Mouse (Mus musculus) left cerebral cortex, adult 9 months (tissue): ENCODE measurements around the gene Zfp655.
"Not testable (repeated sequence)": the region's sequence is repeated elsewhere in the genome, so short reads cannot be mapped to it uniquely, and the experiment has no call there.

Experiments used
- DNase-seq, 2 experiments: peaks; one replicate each; pipeline ENCODE4 v3.0.0; 2022; ENCODE audit warnings: low spot score in 2 of 2

Zfp655 gene

DNA sequence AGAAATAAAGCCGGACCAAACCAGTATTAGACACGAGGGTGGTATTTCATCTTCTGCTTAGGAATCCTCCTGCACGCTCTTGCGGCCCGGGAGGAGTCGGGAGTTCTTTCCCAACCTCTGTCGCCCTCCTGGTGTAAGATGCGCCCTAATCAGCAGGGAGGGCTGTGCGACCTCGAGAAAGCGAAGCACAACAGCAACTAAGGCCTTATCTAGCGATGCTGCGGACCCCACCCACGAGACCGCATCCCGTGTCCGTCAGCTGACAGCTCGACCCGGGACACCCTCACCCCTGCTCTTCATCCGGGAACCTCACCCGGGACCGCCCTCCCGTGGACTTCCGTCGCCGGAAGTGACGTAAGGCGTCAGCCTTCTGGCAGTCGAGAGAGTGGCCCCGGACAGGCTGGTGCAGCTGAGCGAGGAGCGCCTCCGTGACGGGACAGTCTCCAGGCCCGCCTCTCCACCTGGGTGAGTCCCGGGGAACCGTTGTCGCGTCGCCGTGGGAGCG, at the start of gene Zfp655:
Gene Zfp655 (plus strand): TSS at position 349 of the 505 bp plus-strand sequence.
- DNase-seq, result peak; percentile 94 to 97

DNA sequence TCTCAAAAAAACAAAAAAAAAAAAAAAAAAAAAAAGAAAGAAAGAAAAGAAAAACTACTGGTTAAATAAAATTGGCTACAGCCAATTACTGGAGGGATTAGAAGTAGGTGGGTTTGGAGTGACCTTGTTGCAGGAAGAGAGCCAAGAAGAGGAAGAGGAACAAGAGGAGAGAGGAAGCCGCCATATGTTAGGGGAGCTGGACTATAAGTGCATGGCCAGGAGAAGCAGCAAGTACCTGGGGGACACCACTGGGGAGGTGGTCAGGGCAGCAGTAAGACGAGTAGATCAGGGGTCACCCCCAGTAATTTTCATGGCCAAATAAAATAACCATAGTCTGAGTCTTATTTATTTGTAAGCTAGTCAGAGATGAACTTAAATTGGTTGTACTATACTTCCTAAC, 46.3 kb upstream of the Zfp655 start:
- DNase-seq, result no peak

DNA sequence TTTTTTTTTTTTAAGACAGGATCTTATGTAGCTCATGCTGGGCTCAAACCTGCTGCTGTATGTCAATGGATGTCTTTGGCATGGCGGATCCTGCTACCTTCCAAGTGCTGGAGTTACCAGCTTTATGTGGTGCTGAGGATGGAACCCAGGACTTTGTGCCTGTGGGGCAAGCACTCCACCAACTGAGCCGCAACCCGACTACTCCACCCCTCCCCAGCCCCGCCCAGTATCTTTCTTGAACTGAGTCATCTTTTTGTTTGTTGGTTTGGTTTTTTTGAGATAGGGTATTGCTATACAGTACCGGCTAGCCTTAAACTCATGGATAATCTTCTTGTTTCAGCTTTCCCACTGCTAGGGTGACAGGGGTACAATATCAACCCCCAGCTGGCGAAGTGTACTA, 42.1 kb upstream of the Zfp655 start:
- DNase-seq, result no peak

DNA sequence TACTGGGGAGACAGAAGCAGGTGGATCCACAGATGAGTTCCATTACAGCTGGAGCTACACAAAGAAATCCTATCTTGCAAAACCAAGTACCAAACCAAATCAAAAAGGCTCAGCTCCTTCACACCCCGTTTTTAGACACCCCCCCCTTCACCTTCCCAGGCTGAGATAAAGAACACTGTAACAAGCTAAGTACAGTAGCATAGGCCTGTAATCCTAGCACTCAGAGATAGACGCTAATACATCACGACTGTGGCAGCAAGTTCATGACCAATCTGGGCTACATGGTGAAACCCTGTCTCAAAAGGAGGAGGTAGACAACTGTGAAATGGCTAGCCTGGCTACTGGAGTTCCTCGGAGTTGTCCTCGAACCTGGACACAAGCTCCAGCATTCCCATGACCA, 41.1 kb upstream of the Zfp655 start:
- DNase-seq, result no peak

DNA sequence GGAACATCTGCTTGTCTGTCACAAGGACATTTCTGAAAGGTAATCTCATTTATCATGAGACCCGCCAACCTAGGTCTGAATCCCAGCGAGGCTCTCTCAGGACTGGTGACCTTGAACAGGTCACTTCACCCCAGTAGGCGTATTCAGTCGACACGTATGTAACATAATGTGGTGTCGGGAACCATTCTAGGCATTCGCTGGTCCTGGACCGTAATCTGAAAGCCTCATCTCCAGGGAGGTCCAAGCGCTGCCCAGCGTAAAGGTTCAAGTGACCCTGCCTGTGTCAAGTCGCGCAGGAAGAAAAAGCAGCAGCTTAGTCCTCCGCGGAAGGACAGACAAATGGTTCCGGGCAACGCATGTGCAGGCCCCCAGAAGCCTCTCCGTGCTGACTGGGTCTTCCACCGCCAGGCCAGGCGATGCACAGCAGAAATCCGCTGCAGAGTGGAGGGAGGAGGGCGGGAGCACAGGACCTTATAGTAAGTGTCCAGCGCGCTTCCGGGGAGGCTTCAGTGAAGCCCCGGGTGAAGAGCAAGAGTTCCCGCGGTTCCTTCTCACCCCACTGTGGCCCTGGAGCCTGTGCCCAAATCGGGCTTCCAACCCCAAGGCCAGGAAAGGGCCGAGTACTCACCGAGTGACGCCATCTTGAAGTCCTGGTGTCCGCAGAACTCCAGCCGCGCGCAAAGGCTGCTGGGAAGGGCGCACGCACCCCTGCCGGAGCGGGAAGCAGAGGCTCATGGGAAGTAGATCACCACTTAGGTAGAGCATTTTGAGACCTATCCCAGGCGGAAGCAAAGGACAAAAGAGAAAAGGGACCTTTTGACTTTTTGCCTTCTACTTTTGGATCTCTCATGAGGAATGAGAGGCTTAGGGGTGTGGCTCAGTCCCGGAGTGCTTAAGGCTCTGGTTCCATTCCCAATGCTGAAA, 40.4 kb upstream of the Zfp655 start:
- DNase-seq, result peak; percentile 76 to 93

DNA sequence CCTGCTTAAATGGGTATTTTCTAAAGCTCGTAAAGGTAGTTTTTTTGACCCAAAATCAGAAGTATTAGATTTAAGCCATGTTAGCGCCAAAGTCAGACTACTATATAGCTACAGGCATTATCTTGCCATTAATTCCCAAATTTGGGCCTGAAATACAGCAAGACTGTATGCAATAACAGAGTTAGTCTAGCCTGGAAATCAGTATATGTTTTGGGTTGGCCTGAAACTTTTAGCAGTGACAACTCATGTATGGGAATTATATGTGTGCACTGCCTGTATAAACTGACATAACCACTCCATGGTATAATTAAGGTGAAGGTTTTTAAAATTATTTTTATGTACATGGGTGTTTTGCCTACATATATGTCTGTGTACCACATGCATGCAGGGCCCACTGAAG, 39.6 kb upstream of the Zfp655 start, which contains the start of gene Atp5j2:
Gene Atp5j2 (minus strand): TSS at position 101 of the 400 bp plus-strand sequence.
- no peak for DNase-seq

DNA sequence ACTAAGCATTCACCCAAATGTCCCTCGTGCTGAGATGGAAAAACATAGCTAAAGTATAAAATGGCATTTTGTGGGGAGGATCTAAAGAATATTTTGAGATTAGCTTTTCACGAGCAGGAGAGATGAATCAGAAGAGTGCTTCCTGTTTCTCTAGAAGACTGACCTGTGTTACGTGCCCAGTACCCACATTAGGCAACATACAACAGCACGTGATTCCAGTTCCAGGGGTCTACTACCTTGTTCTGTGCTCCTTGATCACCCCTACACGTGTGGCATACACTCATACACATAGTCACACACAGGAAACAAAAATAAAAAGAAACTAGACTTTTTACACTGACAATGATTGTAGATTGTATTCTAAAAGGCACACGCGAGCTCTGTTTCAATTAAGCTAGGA, 31.1 kb upstream of the Zfp655 start:
- no peak for DNase-seq

DNA sequence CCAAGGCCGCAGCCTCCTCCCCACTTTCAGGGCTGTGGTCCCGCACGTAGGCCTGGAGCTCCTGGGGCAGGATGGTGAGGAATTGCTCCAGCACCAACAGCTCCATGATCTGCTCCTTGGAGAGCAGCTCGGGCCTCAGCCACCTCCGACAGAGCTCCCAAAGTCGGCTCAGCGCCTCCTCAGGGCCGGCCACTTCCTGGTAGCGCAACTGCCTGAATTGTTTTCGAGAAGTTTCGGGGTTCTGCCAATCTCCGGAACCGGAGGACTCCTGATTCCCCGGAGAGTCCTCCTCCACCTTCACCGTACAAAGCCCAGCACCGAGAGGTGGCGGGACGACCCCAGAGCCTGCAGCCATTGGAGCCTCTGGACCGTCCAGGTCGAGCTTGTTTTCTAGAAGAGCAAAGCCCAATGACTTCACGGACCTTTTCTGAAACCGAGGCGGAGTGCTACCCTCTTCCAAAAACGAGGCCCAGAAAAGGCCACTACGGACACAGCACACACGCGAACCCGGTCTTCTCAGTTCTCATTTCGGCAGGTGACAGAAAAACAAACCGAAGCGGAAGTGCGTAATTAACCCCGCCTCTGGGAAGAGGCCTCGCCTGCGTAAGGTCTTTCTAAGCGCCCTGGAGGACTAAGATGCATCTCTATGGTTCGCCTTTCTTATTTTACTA, 30.1 kb upstream of the Zfp655 start, which contains the start of gene Zkscan14:
Gene Zkscan14 (minus strand): TSS at position 548 of the 671 bp plus-strand sequence.
- peak in 1 of 2 experiments; percentile 69 for DNase-seq

DNA sequence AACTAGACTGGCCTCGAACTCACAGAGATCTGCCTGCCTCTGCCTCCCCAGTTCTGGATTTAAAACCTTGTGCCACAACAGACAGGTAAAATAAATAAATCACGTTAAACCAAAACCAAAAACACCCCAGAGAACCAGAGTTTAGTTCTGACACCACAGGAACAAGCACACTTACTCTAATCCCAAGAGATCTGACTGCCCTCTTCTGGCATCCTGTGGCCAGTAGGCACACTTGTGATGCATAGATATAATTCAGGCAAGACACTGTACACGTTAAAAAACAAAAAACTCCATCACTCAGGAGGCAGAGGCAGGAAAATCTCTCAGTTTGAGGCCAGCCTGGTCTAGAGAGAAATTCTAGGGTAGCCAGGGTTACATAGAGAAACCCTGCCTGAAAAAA, 29.1 kb upstream of the Zfp655 start:
- no peak for DNase-seq

DNA sequence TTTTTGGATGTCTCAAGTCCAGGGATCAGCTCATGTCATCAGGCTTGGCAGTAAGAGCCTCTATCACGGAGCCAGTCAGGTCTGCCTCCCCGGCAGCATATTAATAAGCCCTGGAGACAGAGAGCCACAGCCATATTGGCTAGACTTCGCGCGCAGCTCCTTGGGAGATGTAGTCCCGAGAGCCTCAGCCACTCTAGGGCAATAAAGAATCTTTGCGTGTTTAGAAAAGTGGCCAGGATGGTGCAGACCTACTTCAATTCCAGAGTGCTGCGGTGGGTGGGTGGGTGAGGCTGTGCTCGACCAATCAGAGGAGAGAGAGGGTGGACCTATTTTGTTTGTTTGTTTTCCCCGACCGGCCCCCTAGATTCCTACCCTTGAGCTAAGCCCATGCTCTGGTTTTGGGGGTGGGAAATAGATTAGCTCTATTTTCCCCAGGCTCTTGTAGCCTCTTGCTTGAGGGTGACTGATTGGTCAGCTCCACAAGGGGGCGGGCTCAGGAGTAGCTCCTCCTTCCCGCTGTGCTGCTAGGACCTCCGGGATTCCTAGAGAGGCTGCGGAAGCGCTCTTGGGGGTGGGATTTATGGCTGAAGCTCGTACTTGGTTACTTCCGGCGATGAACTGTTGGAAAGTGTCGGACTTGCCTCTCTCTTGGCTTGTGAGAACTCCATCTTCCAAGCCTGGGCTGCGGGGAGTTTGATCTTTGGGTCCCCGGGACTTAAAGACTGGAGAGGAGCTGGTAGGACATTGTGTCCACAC, 27.4 kb upstream of the Zfp655 start, which contains the start of gene Zkscan5:
Gene Zkscan5 (plus strand): TSS at position 627 of the 756 bp plus-strand sequence.
- peak; percentile 99 for DNase-seq

DNA sequence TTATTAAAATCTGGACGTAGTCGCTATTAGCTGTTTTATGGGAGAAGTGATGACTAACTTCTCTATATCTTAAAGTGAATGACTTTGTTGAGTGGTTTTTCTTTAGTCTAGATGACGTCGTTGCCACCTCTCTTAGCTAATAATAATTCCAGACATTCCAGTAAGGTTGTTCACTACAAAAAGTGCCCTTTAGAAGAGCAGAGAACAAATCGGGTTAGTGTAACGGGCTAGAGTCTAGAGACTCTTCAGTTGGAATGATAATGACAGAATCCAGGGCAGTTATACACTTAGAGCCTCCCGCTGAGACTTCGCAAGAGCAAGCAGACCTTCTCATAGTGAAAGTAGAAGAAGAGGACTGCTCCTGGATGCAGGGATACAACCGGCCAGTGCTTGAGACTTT, 26.5 kb upstream of the Zfp655 start:
- DNase-seq, result no peak

DNA sequence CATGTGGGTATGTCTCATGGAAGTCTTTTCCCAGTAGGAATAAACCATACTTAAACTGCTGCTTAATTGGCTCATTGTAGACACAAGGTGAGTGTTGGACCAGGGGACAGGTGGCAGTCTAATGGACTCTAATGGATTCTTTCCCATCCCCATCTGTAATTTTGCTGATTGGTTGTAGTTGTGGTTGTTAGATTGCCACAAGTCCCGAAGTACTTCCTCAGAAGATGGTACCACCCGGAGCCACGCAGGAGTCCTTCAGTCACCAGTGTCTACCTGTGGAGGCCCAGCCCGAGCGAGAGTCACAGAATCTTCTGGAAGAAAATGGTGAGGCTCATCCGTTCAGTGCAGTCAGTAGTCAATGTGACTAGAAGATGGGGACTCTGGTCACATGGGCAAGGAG, 24.1 kb upstream of the Zfp655 start:
- no peak for DNase-seq

DNA sequence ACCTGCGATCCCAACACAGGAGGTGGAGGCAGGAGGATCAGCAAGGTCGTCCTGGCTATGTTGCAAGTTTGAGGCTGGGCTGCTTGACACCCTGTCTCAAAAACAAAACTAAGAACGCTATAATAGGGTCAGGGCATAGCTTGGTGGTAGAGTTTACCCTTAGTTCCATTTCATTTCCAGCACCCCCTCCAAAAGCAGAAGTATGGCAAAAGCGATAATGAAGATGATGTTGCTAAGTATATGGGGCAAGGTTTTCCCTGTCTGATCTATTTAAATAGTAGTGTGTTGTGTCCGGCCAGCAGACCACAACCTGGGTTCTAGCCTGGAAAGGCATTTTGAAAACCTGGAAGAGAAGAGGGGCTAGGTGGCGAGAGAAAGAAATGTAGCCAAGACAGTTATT, 23.6 kb upstream of the Zfp655 start:
- no peak for DNase-seq

DNA sequence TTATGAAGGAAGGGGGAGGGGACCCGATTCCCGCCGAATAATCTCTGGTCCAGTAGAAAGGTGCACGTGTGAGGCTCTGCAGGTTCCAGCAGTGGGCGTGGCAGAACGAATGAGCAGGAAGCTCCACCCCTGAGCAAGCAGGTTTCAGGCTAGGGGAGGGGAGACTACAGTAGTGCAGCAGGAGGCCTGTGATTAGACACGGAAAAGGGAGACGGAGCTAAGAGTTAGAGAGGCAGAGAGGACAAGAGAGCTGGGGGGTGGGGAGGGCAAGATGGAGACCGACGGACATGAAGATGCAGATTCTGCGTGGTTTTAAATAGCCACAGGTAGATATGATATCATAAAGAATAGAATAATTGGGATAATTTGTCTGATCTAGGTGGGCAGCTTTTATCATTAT, 23.1 kb upstream of the Zfp655 start:
- DNase-seq, result not testable (repeated sequence)

DNA sequence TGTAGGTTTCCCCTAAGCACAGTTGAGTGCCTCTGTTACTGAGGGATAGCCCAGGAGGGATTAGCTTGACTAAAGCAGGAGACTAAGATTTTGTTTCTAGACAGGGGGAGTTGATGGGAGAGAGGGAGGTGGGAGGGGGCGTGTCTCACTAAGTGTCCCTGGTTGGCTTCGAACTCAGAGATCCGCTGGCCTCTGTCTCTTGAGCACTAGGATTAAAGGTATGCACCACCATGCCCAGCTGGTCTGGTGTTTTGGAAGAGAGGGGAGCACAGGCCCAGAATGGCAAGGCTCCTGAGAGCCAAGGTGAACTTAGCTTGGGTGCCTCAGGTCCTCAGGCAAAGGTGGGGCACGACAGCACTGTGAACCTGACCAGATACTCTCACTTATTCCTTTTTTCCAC, 20.2 kb upstream of the Zfp655 start:
- no peak for DNase-seq

DNA sequence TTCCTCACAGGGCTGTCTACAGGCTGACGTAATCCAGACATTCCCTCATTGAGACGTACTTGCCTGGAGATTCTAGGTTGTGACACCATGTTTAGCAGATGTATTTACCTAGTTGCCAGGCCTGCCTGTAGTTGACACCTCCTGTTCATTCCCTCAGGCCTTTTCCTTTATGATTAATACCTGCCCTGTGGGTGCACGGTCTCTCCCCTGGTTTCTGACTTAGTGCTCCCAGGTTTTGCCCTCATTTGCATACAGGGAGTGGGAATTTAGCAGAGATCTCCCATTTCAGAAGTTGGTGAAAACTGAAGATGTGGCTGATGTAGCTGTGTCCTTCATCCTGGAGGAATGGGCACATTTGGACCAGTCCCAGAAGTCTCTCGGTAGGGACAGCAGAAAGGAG, 19.3 kb upstream of the Zfp655 start:
- no peak for DNase-seq

DNA sequence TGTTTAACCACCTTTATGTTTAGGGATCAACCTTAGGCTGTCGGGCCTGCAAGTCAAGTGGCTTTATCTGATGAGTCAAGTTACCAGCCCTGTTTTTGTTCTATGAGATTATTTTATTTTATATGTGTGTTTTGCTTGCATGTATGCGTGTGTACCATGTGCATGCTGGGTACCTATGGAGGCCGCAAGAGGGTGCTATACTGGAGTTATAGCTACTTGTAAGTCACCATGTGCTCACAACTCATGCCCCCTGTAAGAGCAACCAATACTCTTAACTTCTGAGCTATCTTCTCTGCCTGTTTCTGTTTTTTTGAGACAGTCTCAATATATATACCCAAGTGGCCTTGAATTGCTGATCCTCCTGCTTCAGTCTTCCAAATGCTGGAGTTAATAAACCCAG, 18.0 kb upstream of the Zfp655 start:
- no peak for DNase-seq

DNA sequence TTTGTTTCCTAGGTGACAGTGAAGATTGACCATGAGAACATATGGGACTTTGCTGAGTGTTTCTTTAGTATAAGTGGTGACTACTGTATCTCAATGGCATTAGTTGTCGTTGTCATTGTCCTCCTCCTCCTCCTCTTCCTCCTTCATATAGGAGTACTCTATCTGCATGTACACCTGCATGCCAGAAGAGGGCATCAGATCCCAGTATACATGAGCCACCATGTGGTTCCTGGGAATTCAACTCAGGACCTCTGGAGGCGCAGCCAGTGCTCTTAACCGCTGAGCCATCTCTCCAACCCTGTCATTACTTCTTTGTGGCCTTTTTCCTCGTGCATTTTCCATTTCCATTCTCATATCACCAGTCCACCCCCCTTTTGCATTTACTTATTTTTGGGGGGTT, 16.8 kb upstream of the Zfp655 start:
- DNase-seq, result no peak

DNA sequence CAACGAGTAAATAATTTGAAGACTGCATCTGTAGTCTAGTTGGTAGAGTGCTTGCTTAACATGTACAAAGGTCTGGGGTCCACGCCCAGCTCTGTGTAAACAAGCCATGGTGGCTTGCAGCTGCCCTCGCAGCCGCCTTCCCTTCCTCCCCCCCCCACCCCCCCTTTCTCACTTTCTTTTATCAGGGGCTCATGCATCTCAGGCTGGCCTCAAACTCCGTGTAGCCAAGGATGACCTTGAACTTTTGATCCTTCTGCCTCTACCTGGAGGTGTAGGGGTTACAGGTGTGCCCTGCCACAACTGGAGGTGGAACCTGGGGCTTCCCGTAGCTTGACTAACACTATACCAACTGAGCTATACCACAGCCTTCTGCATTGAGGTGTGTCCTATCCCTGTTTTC, 13.8 kb upstream of the Zfp655 start:
- no peak for DNase-seq

DNA sequence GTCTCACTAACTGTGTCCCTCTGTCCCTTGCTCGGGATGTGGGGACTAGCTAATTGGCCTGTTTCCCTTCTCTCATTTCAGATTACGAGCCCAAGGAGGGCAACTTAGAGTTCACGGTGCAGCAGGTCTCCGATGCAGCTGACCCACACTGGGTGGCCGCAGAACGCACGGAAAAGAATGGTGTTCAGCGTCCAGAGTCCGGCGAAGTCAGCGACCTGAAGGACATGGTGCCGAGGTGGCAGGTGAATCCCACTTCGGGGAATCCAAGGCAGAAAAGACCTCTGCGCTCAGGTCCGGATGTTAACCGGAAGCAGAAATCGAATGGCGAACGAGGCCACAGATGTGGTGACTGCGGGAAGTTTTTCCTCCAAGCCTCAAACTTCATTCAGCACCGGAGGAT, 13.3 kb upstream of the Zfp655 start:
- DNase-seq, result no peak

DNA sequence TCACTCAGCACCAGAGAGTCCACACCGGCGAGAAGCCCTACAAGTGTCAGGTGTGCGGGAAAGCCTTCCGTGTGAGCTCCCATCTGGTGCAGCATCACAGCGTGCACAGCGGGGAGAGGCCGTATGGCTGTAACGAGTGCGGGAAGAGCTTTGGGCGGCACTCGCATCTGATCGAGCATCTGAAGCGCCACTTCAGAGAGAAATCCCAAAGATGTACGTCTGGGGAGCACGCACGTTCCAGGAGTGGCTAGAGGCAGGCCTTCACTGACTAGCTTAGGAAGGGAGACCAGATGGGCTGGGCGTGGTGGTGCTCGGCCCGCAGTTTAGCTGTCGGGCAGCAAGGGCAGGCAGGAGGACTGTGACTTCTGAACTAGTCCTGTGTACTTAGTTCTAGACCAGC, 12.8 kb upstream of the Zfp655 start:
- DNase-seq, result no peak

DNA sequence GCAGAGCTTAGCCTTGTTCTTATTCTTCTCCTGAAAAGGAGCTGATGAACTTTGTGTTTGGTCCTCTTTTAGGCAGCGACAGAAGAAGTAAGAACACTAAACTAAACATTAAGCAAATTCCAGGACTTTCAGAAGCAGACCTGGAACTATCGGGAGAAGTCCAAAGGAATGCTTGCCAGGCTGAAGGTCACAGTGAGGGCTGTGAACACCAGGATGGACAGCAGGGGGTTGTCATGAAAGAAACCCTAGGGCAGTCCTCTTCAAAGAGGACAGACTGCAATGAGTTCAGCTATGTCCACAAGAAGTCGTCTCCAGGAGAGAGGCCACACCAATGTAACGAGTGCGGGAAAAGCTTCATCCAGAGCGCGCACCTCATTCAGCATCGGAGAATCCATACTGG, 11.5 kb upstream of the Zfp655 start:
- DNase-seq, result no peak
